Mouse (Mus musculus): ENCODE data around the gene 2610318N02Rik. TPM values are rescaled to one million over a fixed set of nuclear protein-coding genes. Genes with fewer than 3 reads are reported as not detected.
"Not testable (repeated sequence)": the region's sequence is repeated elsewhere in the genome, so short reads cannot be mapped to it uniquely, and the experiment has no call there.

2610318N02Rik gene
- 34.5 and 39.0 TPM in 2 replicates for polyA plus RNA-seq (2015; fragmentation: Nextera tagmentation; extraction: Ambion mirVana)

GRCm38 (mm10) chr16:17124871-17125520, at the start of gene 2610318N02Rik:
2610318N02Rik (minus strand) TSS chr16:17125167.
- Histone ChIP-seq H3K4me2 (replicated peaks) (peak within 1 kb of the TSS; percentile 82), H3K36me3 (no peaks in the 10 kb centered on the region; the same call in 1 of the 2 replicates), H3K27ac (peak within 1 kb of the TSS; percentile 2), H3K9ac (peak within 1 kb of the TSS; percentile 63), H3K27me3 (replicated peaks) (no peaks in the 10 kb centered on the region), H3K4me1 (replicated peaks) (peaks cover 19% of the 10 kb centered on the region), H3K9me3 (no peaks in the 10 kb centered on the region), H3K4me3 (replicated peaks) (peak within 1 kb of the TSS; percentile 45)
- WGBS: under 1% methylated on average over 25 of the region's 25 CpGs
- ATAC-seq: peak; percentile 96

DNA sequence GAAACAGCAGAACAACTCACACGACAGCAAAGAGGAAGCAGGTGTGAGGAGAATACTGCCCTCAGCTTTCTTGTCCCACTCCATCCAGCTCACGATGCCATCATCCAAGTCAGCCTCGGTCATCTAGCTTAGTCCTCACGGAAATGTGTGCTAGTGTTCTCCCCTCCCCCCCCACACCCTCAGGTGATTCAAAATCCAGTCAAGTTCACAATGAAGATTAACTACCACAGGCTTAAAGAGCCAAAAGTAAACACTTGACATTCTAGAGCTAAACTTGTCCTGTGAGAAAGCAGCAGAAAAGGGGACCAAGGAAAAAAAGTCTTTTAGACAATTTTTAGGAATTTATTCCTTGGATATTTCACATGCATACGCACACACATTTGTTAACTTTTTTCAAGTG, 43.1 kb upstream of the 2610318N02Rik start:
- H3K27ac ChIP-seq: no peak overlapping the region
- H3K4me2 ChIP-seq (replicated peaks): no peak overlapping the region
- H3K9me3 ChIP-seq: no peaks in the 10 kb centered on the region
- ATAC-seq: no peak
- no peak overlapping the region for H3K9ac ChIP-seq
- H3K36me3 ChIP-seq: peaks cover 18% of the 10 kb centered on the region
- no peaks in the 10 kb centered on the region for H3K4me1 ChIP-seq (replicated peaks)
- no peak overlapping the region for H3K4me3 ChIP-seq (replicated peaks)
- WGBS: 79% methylated on average over 5 of the region's 5 CpGs
- H3K27me3 ChIP-seq (replicated peaks): no peaks in the 10 kb centered on the region

GRCm38 (mm10) chr16:17167179-17167578, 42.2 kb upstream of the 2610318N02Rik start:
- peaks cover 12% of the 10 kb centered on the region for H3K36me3 ChIP-seq
- H3K4me1 ChIP-seq (replicated peaks): no peaks in the 10 kb centered on the region
- H3K27me3 ChIP-seq (replicated peaks): no peaks in the 10 kb centered on the region
- H3K9ac ChIP-seq: no peak overlapping the region
- no peak overlapping the region for H3K4me3 ChIP-seq (replicated peaks)
- H3K4me2 ChIP-seq (replicated peaks): no peak overlapping the region
- no peaks in the 10 kb centered on the region for H3K9me3 ChIP-seq
- peak; percentile 71 for ATAC-seq
- peak overlapping the region; percentile 49; the same call in 1 of the 2 replicates for H3K27ac ChIP-seq

GRCm38 (mm10) chr16:17165478-17165877, 40.5 kb upstream of the 2610318N02Rik start:
- not testable (repeated sequence) for H3K9ac ChIP-seq; H3K27me3 ChIP-seq (replicated peaks); H3K4me1 ChIP-seq (replicated peaks); H3K4me2 ChIP-seq (replicated peaks); H3K9me3 ChIP-seq; H3K4me3 ChIP-seq (replicated peaks)
- 0 out of 2 replicates have a peak overlapping the region, but pooled peaks have one; percentile 33 for H3K27ac ChIP-seq
- peak; percentile 84 for ATAC-seq
- peaks cover 12% of the 10 kb centered on the region for H3K36me3 ChIP-seq
- 68% methylated on average over 1 of the region's 1 CpGs for WGBS

- Histone ChIP-seq H3K9me3 (no peaks in the 10 kb centered on the region), H3K4me2 (replicated peaks) (no peak overlapping the region), H3K4me3 (replicated peaks) (no peak overlapping the region), H3K4me1 (replicated peaks) (no peaks in the 10 kb centered on the region), H3K36me3 (peaks cover 18% of the 10 kb centered on the region), H3K9ac (no peak overlapping the region), H3K27ac (no peak overlapping the region), H3K27me3 (replicated peaks) (no peaks in the 10 kb centered on the region)
- WGBS: 88% methylated on average over 2 of the region's 2 CpGs
- no peak for ATAC-seq
Measured at GRCm38 (mm10) chr16:17154346-17154745, 29.4 kb upstream of the 2610318N02Rik start.

DNA sequence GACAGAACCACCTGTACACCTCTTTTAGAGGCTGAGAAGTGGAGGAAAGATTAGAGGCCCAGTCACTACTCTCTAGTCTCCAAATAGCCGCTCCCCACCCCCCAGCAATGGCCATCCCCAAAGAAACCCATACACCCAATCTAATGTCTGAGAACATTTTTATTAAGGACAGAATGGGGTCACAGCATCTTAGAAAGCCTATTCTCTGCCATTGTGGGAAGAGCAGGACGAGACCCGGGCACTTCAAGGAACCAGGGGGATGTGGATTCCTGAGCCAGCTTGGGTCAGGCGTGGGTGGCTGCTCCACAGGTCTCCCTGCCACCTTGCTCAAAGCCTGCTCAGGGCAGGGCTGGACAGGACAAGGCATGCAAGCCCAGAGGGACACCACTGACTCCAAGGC, 26.9 kb upstream of the 2610318N02Rik start:
- Histone ChIP-seq H3K4me2 (replicated peaks) (no peak overlapping the region), H3K36me3 (peaks cover 6% of the 10 kb centered on the region; the same call in 1 of the 2 replicates), H3K4me1 (replicated peaks) (peaks cover 15% of the 10 kb centered on the region), H3K9me3 (no peaks in the 10 kb centered on the region), H3K27me3 (replicated peaks) (no peaks in the 10 kb centered on the region), H3K9ac (no peak overlapping the region), H3K27ac (0 out of 2 replicates have a peak overlapping the region, but pooled peaks have one; percentile 78), H3K4me3 (replicated peaks) (no peak overlapping the region)
- 95% methylated on average over 4 of the region's 4 CpGs for WGBS
- no peak for ATAC-seq

DNA sequence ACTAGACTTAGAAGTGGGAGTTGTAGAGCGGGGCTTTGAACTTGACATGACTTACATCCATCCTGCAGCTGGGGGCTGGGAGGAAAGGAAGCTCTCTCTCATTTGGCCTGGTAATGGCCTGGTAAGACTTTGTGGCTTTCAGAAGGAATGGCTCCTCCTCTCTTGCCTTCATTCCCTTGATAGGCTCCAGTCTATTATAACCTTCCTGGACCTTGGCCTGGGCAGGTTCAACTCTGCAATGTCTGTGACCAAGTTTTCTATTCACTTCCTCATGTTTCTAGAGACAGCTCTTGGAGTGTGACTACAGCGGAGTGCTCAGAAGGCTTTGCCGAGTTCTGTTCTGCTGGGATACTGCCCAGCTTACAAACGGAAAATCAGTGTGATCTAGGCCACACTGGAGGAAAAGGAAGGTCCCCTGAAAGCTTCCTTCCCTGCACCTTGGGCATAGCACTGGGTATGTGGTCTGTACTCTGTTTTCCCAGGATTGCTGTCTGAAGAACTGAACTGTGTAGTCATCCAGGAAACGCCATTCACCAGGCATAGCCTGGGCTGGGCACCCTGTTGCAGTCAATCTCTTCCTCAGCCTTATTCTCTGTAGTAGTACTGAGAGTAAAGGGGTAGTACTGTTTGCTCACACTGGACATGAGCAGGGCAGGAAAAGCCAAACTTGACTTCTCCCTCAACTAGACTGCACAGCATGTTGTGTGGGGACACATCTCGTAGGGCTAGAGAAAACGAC, 25.7 kb upstream of the 2610318N02Rik start:
- Histone ChIP-seq H3K36me3 (peaks cover 6% of the 10 kb centered on the region; the same call in 1 of the 2 replicates), H3K27ac (peak overlapping the region; percentile 78), H3K9ac (no peak overlapping the region), H3K4me2 (replicated peaks) (peak overlapping the region; percentile 10; the same call in 1 of the 2 replicates), H3K4me1 (replicated peaks) (peaks cover 17% of the 10 kb centered on the region), H3K4me3 (replicated peaks) (no peak overlapping the region), H3K9me3 (no peaks in the 10 kb centered on the region), H3K27me3 (replicated peaks) (no peaks in the 10 kb centered on the region)
- peak; percentile 73 for ATAC-seq
- WGBS: 75% methylated on average over 7 of the region's 7 CpGs

- H3K4me2 ChIP-seq (replicated peaks): peak overlapping the region; percentile 94
- ATAC-seq: peak; percentile 26
- WGBS: 9% methylated on average over 16 of the region's 16 CpGs
Measured at GRCm38 (mm10) chr16:17148084-17148483, 23.1 kb upstream of the 2610318N02Rik start.

DNA sequence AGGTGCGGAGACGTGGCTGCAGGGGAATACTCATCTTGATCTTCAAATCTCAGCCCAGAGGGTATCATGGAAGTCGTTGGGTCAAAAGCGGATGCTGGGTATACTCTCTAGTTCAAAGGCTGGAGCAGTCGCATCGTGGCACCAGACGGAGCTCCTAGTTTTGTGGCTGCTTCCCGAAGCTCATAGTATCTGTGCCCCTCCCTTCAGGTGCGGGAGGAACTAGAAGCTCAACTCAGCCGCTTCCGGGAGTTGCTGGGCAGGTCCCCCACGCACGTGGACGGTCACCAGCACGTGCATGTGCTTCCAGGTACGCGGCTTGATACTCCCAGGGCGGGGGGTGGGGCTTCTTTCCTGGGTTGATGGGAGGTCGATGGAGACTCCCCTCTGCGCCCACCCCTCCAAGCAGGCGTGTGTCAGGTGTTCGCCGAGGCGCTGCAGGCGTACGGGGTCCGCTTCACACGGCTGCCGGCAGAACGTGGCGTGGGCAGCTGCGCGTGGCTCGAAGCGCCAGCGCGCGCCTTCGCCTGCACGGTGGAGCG, 22.5 kb upstream of the 2610318N02Rik start:
- under 1% methylated on average over 41 of the region's 41 CpGs for WGBS

More at GRCm38 (mm10) chr16:17148084-17148483, 23.1 kb upstream of the 2610318N02Rik start:
- H3K4me3 ChIP-seq (replicated peaks): peak overlapping the region; percentile 64
- H3K27ac ChIP-seq: peak overlapping the region; percentile 27; the same call in 1 of the 2 replicates
- peaks cover 17% of the 10 kb centered on the region for H3K4me1 ChIP-seq (replicated peaks)
- H3K9me3 ChIP-seq: no peaks in the 10 kb centered on the region
- H3K27me3 ChIP-seq (replicated peaks): no peaks in the 10 kb centered on the region
- peak overlapping the region; percentile 57 for H3K9ac ChIP-seq
- H3K36me3 ChIP-seq: 0 out of 2 replicates have a peak, but pooled peaks cover 2% of the 10 kb centered on the region

GRCm38 (mm10) chr16:17146772-17147235, 21.8 kb upstream of the 2610318N02Rik start, which contains the start of gene Ccdc116:
Ccdc116 (minus strand) TSS chr16:17147229.
- H3K9me3 ChIP-seq: no peaks in the 10 kb centered on the region
- H3K9ac ChIP-seq: peak within 1 kb of the TSS; percentile 57
- peak within 1 kb of the TSS; percentile 94 for H3K4me2 ChIP-seq (replicated peaks)
- H3K4me3 ChIP-seq (replicated peaks): peak within 1 kb of the TSS; percentile 64
- H3K4me1 ChIP-seq (replicated peaks): peaks cover 17% of the 10 kb centered on the region
- no peaks in the 10 kb centered on the region for H3K27me3 ChIP-seq (replicated peaks)
- H3K27ac ChIP-seq: peak within 1 kb of the TSS; percentile 75
- under 1% methylated on average over 34 of the region's 34 CpGs for WGBS
- peak; percentile 79 for ATAC-seq
- H3K36me3 ChIP-seq: no peaks in the 10 kb centered on the region

More for the DNA sequence above, 22.5 kb upstream of the 2610318N02Rik start:
- peak overlapping the region; percentile 57 for H3K9ac ChIP-seq
- H3K27me3 ChIP-seq (replicated peaks): no peaks in the 10 kb centered on the region
- peaks cover 17% of the 10 kb centered on the region for H3K4me1 ChIP-seq (replicated peaks)
- H3K4me2 ChIP-seq (replicated peaks): peak overlapping the region; percentile 94
- H3K27ac ChIP-seq: peak overlapping the region; percentile 75
- H3K9me3 ChIP-seq: no peaks in the 10 kb centered on the region
- peak overlapping the region; percentile 64 for H3K4me3 ChIP-seq (replicated peaks)
- peak; percentile 50 for ATAC-seq
- H3K36me3 ChIP-seq: no peaks in the 10 kb centered on the region

DNA sequence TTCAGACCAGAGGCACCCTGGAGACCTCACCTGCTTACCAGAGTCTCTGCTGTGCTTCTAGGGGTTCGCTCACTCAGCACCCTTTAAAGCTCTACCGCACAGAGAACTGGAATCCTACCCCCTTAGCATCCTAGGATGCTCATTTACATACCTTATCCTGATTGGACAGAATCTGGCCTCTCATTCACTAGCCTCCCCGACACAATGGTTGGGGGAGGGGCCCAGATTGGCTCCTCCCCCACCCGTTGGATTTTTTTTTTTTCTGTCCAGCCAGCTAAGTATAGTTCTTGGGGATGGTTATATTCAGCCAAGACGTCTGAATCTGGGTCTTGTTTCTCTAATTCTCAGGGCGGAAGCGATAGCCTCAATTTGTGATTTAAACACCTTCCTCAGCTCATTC, 19.4 kb upstream of the 2610318N02Rik start, which contains the start of gene Ydjc:
Gene Ydjc (plus strand): TSS at position 283 of the 400 bp plus-strand sequence.
- H3K9me3 ChIP-seq: no peaks in the 10 kb centered on the region
- 26% methylated on average over 7 of the region's 7 CpGs for WGBS
- no peak for ATAC-seq

DNA sequence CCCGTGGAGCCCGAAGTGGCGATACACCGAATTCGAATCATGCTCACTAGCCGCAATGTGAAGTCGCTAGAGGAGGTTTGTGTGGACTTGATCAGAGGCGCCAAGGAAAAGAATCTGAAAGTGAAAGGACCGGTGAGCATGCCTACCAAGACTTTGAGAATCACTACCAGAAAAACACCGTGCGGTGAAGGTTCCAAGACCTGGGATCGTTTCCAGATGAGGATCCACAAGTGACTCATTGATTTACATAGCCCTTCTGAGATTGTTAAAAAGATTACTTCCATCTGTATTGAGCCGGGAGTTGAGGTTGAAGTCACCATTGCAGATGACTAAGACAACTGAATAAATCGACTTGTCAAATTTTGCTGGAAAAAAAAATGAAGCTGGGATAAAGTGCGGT, 12.4 kb upstream of the 2610318N02Rik start:
- 84% methylated on average over 15 of the region's 15 CpGs for WGBS
- no peak overlapping the region for H3K4me3 ChIP-seq (replicated peaks)
- H3K4me2 ChIP-seq (replicated peaks): no peak overlapping the region
- H3K27ac ChIP-seq: no peak overlapping the region
- no peak overlapping the region for H3K9ac ChIP-seq
- H3K4me1 ChIP-seq (replicated peaks): 0 out of 2 replicates have a peak, but pooled peaks cover 4% of the 10 kb centered on the region
- H3K36me3 ChIP-seq: no peaks in the 10 kb centered on the region
- ATAC-seq: no peak
- H3K9me3 ChIP-seq: no peaks in the 10 kb centered on the region
- no peaks in the 10 kb centered on the region for H3K27me3 ChIP-seq (replicated peaks)

More for the DNA sequence above, 19.4 kb upstream of the 2610318N02Rik start, which contains the start of gene Ydjc:
- Histone ChIP-seq H3K4me3 (replicated peaks) (no peak within 1 kb of the TSS), H3K4me2 (replicated peaks) (no peak within 1 kb of the TSS), H3K27me3 (replicated peaks) (no peaks in the 10 kb centered on the region), H3K9ac (no peak within 1 kb of the TSS), H3K27ac (no peak within 1 kb of the TSS), H3K4me1 (replicated peaks) (peaks cover 17% of the 10 kb centered on the region), H3K36me3 (no peaks in the 10 kb centered on the region)

Measured in intestine, embryonic 15.5 days (tissue).